Mouse (Mus musculus) liver, adult 2 months (tissue): ENCODE data around the gene Pfas.

Source experiments
- CTCF ChIP-seq: fragments of 200-500 bp; IDR thresholded peaks from 2 replicates; pipeline ENCODE4 v1.5.1; 2011; ENCODE audit warnings: low read depth, low read length, control low read depth
- POLR2A ChIP-seq: fragments of 200-500 bp; IDR thresholded peaks from 2 replicates; pipeline ENCODE4 v1.6.1; 2011; ENCODE audit warnings: low read length, control low read depth; ENCODE audit not compliant: insufficient read depth; ENCODE audit errors: extremely low read depth

- no peak for TF ChIP-seq CTCF
- no peak for TF ChIP-seq POLR2A
Observed at GRCm38 (mm10) chr11:68945245-68945644, 63.0 kb downstream of the Pfas start.
